Mouse (Mus musculus): ENCODE results near the gene Kcnj14.

The Kcnj14 gene

DNA sequence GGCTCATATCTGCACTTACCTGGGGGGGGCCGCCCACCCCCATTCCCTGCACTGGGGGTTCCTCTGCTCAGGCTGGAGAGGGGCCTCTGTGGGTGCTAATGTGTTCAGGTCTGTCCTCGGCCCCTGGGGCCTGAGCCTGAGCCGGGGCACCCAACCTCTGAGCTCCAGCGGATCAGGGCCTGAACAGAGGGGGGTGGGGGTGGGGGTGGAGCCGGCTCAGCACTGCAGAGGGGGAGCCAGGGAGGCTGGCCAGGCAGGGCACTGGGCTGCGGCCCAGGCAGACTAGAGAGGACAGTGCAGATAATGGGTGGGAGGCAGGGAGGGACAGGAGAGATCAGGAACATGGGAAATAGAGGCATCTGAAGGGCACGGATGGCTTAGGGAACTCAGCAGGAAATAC lies at the start of gene Kcnj14:
Gene Kcnj14 (minus strand): TSS at position 185 of the 400 bp plus-strand sequence.
- DNase-seq (ENCODE audit: low spot score in 2 of 2): no peak

DNA sequence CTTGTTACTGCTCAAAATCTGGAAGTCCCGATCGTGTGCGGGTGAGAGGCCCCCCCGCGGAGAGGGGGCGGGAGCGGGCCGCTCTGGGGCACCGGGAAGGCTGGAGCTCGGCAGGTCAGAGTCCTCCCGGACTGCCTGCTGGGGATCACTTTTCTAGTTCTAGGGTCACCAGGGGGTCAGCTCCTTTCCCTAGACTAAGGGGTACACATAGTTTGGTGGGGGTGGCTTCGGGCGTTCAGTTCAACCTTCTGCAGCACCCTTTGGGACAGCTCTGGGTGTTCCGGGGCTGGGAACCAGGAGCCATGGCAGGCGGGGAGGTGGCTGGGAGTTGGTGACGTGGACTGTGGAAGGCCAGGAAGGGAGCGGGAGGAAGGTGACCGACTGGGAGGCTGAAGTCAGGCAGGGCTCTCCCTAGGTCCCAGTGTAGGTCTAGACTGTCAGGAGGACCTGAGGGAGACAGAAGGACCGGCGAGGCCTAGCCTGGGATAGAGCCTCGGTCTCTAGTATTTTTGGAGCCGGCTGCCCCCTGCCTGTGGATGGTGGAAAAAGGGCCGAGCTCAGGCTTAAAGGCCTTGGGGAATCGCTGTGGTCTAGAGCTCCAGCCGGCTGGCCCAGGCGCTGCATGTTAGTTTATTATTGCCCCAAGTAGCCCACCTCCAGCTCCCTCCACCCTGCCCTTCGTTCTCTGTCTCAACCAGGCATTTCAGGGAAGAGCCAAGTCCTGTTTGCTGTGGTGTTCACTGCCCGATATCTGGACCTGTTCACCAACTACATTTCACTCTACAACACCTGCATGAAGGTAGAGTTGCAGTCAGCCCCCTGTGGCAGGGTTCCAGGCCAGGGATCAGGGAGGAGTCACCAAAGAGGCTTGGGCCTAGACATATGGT lies 48.7 kb upstream of the Kcnj14 start:
- peak; percentile 43 to 58 for DNase-seq (ENCODE audit: low spot score in 2 of 2)

DNA sequence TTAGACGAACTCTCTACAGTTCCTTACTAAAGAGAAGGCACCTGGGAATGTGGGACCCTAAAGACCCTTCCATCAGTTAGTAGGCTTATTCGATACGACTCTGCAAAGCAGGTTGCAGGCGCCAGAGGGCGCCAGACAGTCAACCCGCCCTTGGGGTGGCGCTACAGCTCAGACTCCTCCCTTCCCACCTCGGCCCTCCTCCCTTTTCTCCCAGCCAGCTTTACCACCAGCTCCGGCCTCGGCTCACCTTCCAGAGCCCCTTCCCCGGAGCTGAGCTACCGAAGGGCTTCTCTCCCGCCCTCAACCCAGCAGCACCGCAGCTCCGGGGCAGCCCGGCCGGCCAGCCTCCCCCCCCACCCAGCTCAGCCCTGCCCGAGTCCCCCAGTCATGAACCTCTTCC lies 48.0 kb upstream of the Kcnj14 start, which contains the start of gene Kdelr1:
Gene Kdelr1 (plus strand): TSS at position 149 of the 400 bp plus-strand sequence.
- DNase-seq (ENCODE audit: low spot score in 2 of 2): peak; percentile 82 to 90

DNA sequence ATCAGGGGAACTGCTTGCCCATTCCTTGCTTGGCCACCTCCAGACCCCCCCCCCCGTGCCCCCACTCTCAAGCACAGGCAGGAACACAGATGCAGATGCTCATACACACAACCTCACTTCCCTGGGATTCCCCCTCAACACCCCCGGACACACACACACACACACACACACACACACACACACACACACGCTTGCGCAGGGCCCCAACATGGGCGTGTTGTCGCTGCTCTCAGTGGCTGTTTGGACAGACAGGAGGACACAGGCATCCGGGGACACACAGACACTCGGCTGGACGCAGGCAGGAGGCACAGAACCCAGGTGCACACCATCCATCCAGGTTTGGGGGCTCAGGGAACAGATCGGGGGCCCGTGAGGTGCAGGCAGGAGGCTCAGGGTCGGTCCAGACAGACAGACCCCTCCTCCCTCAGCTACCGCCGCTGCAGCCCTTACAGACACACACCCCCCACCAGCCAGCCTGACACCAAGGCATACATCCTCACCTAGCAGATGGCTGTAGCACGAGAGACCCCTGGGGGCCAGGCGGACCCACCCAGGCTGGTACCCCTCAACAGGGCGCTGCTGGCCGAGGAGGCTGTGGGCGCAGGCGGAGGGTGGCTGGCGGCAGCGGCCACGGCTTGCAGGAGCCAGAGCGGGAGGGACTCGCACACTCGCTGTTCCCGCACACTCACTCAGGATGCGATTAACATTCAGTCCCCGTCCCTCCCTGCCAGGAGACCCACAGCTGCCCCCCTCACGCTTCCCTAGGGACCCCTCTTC lies 45.9 kb upstream of the Kcnj14 start:
- no peak for DNase-seq (ENCODE audit: low spot score in 2 of 2)

DNA sequence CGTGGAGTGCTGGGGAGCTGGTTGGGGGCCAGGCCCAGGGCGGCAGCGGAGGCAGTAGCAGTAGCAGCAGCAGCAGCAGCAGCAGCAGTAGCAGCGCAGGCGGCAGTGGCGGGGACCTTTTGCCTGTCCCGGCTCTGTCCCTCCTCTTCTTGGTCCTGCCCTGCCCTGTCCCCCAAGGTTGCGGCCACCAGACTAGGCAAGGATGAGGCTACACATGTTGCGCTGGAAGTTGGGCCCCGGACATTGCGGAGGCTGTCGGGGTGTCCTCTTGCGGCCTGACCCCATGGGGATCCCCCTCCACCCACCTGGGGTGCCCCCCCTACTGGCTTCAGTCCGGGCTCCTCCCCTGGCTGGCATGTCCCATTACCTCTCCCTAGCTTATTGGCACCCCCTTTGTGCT lies 45.2 kb upstream of the Kcnj14 start:
- DNase-seq (ENCODE audit: low spot score in 2 of 2): no peak

DNA sequence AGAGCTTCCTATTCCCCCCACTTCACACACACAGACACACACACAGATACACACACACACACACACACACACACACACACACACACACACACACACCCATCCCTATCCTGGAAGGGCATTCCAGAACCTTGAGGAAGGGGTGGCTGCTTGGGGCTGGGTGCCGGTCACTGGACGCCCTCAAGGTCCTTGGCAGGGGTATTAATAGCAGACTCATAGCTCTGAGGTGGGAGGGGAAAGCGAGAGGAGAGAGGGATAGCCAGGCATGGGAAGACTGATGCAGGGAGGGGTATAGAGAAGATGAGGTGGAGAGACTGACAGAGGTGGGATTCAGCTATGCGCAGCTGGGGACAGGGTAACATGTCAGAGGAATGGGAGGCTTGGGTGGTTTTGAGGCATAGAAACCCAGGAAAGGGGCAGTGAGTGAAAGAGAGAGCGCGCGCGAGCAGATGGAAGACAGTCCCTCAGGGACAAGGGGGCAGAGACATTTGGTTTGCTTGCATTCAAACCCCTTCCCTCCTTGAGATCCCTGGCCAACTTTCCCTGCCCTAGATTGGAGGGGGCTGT lies 44.6 kb upstream of the Kcnj14 start:
- no peak for DNase-seq (ENCODE audit: low spot score in 2 of 2)

DNA sequence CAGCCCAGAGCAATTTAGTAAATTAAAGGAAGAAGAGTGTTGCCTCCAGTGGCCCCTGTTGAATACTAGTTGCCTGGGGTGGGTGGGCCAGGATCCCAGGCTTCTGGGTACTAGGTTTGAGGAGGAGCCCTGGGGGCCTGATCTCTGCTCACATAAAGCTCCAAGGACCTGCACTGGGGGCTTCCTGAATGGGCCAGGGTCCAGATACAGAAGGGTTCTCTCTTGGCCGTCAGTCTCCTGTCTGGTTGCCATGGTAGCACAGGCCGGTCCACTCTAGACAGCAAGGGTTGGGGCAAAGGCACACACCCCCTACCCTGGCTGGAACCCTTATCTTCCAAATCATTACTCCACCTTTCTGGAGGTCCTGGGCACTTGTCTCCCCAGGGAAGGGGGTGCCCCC lies 43.3 kb upstream of the Kcnj14 start:
- DNase-seq (ENCODE audit: low spot score in 2 of 2): no peak

DNA sequence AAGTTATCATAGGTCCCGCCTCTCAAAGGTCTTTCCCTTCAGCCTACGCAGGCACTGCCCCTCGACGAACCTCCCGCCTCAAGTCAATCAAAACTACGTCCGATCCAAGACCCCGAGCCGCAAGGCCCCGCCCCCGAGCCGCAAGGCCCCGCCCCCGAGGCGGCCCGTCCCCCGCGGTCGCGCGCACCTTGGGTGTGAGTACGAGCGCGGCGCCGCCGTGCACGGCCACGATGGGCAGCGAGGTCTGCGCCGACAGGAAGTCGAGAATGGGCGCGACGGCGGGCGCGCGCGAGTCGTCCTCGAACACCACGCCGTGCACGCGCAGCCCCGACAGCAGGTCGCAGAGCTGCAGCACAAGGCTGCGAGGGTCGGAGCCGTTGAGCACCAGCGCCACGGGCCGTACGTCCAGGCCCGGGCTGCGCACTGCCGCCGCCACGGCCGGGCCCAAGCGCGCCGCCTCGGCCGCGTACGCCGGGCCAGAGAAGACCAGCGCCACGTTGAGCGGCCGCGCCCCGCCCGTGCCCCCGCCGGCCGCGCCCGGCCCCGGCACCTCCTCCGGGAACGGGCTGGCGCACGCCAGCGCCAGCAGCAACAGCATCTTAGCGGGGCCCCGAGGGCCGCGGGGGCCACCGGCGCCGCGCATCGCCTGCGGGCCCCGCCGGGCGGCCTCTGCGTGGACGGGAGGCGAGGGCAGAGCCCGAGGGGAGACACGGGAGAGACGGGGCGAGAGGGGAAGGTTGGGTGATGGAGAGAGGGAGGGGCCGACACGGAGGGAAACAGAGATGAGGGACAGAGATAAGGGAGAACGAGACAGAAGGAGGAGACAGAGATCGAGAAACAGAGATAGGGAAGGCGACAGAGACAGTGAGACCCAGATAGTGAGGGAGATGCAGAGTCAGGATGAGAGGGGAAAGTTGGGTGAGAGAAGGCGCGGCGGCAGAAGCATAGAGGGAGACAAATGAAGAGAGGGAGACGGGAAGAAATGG lies 41.6 kb upstream of the Kcnj14 start:
- DNase-seq (ENCODE audit: low spot score in 2 of 2): peak; percentile 73 to 89

DNA sequence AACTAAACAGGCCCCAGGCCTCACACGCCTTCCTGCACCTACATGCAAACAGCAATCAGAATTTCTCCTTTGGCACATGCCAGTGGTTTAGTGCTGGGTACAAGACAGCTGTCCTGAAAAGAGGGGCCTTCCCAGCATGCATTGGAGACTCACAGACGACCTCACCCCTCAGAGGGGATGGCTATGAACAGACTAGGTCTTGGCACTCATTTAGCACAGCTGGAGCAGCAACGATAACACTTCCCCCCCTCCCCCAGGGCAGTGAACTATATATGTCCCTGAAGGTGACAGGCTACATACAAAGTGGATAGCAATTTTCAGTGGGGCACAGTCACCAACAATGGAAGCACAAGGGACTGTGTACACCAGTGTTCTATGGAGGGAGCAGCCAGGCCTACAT lies 39.9 kb upstream of the Kcnj14 start:
- DNase-seq (ENCODE audit: low spot score in 2 of 2): no peak

DNA sequence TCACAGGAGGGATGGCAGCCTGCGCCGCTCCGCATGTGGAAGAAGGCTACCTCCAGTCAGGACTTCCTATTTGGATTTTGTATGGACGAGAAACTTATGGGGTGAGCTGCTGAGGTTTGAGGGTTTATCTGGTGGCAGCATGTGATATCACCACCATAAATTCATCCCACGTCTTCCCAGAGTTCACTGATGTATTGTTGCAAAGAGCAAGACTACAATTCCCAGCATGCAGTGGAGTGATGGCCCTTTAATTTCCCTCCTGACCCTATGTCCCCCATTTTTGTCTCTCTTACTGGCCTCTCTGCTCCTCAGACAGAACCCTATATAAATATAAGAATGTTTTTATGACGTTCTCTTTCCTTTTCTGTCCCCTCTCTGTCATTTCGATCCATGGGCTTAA lies 38.2 kb upstream of the Kcnj14 start:
- no peak for DNase-seq (ENCODE audit: low spot score in 2 of 2)

DNA sequence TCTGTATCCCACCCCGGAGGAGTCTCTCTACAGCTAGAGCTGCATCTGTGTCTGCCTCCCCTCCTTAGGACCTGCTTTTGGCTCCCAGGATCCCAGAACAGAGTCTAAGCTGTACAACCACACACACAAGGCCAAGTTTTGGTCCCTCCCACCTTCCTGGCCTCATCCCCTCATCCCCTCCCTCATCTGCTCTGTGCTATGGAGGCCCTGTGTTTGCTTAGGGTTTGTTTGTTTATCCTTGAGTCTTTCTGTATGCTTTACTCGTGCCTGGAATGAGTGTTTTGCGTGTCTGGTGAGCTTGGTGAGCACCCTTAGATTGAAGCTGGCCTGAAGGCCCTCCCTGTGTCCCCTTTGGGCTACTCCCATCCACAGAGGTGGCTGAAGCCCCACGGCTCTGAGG lies 34.4 kb upstream of the Kcnj14 start:
- DNase-seq (ENCODE audit: low spot score in 2 of 2): no peak

DNA sequence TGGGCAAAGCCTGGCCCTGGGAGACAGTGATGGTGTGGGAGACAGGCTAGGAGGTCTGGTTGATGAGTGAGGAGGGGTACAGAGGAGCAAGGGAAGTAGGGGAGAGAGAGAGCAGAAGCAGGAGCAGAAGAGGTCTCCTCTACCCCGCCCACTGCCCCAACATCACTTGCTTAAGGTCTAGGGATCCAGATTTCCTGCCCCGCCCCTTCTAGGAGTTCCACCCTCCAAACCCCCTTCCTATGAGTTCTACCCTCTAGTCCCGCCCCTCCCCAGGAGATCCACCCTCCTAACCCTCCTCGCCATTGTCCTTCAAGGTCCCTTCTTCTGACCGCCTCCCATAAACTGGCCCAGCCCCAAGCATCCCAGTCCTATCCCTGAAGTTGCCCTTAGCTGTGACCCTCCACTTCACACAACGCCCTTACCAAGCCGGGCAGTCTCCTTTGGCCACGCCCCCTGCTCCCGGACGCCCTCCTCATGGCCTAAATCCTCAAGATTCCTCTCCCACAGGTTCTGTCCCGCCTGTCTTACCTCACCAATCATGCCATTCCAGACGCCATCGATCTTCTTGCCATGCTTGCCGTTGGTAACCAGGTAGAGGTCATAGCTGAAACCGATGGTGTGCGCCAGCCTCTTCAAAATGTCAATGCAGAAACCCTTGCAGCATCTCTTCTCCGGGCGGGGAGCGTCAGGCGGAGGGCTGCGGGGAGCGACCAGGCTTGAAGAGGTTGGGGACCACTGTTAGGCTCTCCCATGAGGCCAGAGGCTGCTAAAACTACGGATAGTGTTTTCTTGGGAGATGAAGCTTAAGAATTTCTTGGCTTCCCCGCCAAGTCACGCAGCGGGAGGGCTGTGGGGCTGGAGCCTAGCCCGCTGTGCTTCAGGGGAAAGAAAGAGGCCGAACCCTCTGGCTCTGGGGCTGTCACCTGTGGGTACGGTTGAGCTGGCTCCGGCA lies 32.6 kb upstream of the Kcnj14 start:
- DNase-seq (ENCODE audit: low spot score in 2 of 2): no peak

DNA sequence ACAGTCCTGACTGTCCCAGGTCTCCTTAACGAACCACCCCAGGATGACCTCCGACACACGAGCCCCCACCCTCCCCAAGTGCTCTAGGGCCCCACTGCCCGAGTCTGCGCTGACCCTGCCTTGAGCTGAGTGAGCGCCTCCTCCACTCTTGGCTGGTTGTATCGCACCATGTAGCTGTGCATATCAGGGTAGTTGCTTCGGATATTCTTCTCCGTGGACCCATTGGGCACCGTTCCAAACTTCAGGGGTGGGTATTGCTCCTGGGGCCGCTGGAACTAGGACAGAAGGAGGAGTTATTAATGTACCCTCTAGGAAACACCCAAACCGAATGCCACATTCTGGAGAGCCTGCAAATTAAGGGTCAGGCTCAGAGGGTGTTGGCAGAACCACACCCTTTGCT lies 28.5 kb upstream of the Kcnj14 start:
- no peak for DNase-seq (ENCODE audit: low spot score in 2 of 2)

DNA sequence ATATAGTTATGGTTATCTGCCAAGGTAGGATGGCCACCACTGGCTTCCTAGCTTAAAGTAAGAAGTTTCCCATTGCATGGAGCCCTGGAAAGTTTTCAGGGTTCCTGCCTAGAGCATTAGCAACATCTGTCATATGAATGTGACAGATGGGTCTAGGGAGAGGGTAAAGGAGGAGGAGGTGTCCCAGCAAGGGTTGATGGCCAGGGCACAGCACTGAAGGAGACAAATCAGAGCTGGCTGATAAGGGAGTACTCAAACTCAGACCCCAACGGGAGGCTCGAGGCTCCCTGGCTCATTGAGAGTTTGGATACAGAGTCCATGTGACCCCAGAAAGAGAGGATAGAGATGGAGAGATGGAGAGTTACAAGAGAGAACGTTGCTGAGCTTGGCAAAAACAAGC lies 26.1 kb upstream of the Kcnj14 start:
- DNase-seq (ENCODE audit: low spot score in 2 of 2): no peak

DNA sequence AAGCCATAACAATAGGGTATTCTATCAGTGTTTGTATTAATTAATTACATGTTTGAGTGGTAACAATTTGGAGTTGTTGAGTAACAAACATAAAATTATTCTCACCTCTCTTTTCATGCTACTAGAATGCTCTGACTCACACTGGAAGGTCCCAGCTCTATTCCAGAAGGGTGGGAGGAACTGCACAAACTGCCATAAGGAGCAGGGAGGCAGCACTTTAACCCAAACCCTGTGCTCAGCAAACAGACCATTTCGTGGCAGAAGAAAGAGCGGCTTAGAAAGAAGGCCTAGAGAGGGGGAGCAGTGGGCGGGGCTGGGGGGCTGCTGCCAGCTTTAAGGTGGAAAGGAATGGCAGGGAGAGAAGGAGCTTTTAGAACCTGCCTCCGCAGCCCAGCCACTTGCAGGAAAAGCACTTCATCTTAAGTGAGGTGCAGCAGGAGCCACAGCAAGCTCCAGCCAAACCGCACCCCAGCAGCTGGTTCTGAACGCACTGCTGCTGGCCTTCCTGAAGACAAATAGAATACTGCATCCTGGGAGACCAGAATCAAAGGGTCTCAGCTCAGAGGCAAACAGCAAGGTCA lies 24.0 kb upstream of the Kcnj14 start:
- DNase-seq (ENCODE audit: low spot score in 2 of 2): no peak

DNA sequence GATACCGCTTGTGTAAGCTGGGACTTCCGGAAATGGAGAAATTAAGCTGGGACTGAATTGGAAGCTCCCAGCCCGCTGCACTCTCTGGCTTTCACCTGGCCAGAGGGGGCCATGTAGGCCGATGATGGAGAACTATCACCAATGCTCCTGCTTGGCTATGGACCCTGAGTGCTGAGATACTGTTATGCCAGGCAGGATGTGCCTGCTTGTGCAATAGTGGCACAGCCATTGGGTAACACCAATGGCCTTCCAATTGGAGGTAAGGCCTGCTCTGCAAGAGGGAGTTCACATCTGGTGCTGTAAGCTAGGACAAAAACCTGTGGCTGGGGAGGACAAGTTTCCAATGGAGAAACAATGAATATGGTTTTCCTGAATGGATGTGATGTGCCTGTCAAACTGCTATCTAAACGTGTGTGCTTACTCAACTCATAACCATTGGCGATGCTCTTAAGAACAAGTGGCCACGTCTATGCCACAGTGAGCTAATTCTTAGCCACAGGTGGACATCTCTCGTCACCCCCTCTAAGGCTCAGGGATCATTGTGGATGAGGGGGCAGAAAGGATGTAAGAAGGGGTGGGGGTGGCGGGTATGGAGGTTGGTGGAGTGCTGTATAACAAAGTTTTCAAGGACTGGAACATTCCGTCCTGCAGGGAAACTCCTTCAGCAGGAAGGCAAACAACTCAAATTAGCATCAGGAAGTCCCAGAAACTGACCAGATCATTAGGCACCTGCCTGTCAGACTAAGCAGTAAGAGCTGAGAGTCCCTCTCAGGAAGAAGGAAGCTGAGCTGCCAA lies 18.6 kb upstream of the Kcnj14 start:
- DNase-seq (ENCODE audit: low spot score in 2 of 2): no peak

DNA sequence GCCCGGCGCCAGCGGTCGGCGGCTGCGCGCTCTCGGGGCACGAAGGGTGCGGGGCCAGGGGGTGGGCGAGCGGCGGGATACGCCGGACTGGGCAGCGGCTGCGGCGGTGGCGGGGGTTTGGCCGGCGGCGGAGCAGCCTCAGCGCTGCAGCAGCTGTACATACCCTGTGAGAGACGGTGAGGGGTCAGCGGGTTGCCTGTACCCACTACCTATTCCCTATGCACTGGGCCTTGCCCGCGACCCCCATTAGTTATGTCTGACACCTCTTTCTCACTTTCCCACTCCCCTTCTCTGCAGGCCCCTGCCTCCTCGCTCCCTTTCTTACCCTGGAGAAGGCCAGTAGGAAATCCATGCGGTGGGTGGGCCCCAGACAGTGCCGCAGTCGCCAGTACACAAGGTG lies 9.3 kb upstream of the Kcnj14 start:
- no peak for DNase-seq (ENCODE audit: low spot score in 2 of 2)

DNA sequence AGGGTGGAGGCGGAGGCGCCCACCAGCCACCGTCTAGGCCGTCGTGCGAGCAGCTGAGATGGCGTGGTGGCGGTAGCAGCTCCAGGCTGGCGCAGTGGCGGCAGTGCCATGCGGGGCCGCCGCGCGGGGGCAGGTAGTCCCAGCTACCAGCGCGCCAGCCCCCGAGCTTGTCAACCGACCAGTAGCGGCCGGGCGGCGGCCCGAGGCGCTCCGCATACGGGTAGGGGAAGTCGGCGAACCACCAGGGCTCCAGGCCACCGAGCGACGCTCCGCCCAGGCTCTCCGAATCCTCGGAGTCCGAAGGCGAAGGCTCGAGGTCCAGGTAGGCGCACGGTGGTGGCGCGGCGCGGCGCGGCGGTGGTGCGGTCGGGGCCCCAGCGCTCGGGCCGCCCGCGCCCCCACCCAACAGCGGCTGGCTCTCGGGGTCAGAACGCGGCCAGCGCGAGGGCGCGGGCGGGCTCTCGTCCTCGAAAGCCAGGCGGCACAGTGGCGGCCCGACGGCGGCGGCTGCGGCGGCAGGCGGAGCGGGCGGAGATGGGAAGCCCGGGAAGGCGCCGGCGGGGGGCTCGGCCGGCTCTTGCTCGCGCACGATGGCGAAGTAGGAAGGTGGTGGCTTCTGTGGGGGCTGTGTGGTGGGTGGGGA lies 8.7 kb upstream of the Kcnj14 start:
- DNase-seq (ENCODE audit: low spot score in 2 of 2): no peak

DNA sequence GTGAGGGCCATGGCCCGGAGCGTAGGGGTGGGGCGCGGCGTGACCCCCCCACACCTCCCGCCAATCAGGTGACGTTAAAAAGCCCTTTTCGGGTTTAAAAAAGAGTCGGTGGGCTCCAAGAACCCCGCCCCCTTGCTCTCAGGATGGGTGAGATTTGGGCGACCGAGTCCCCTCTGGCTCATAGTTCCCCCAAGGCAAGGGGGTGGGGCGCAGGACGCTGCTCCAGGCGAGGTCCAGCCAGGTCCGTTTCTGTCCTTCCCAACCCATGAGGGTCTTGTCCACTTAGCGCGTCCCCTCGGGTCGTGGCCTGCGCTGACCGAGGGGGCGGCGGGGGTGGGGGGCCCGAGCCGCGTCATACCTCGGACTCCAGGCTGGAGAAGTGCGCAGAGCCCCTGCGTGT lies 7.8 kb upstream of the Kcnj14 start:
- no peak for DNase-seq (ENCODE audit: low spot score in 2 of 2)
